Mouse (Mus musculus): ENCODE measurements around the gene C1qtnf9.

- TF ChIP-seq CTCF (IDR thresholded peaks at IDR 0.05; ENCODE audit: control insufficient read depth, insufficient read depth, insufficient read length) (no peak), USF1 (IDR thresholded peaks at IDR 0.05; ENCODE audit: low read depth) (no peak), CEBPB (IDR thresholded peaks at IDR 0.05; ENCODE audit: low read depth) (no peak), MYOD1 (IDR thresholded peaks at IDR 0.05; ENCODE audit: control insufficient read depth, insufficient read length, low read depth) (no peak)
These were observed 2.9 kb upstream of the C1qtnf9 start for GRCm38 (mm10) chr14:60765025-60765424.

Measured in C2C12 (cell line).